ENCODE assay signal across 28 mouse cellular contexts in the genomic region with DNA sequence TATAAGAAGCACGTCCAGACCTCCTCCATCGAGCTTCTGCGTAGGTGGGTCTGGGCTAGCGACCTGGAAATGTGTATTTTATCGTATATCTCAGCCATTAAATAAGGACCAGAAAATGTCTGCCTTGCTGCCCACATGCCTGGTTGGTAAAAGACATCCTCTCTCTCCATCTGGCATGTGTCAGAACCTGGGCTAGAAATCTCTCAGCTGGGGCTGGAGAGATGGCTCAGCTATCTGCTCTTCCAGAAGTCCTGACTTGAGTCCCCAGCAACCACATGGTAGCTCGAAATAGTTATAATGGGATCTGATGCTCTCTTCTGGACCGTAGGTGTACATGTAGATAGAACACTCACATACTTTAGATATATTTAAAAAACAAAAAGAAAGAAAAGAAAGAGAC.
"Had no signal": no experiment of that assay in that cellular context is flagged by ENCODE, and none has a peak within 500 bp of the region (broad histone marks: within the 10 kb centered on the region; RNA-seq: fewer than 3 reads in every experiment).

No protein-coding gene starts in this region.

- H3K27ac ChIP-seq: gastrocnemius, adult 2 months; heart, embryonic 10.5 days; hindbrain, embryonic 10.5 days; hindbrain, embryonic 12.5 days; hindbrain, embryonic 14.5 days; intestine, embryonic 15.5 days; kidney, embryonic 15.5 days; kidney, postnatal 0 days; limb, embryonic 13.5 days; limb, embryonic 15.5 days; liver, embryonic 12.5 days had no signal

- ATAC-seq: forebrain, embryonic 16.5 days; hindbrain, embryonic 16.5 days; inflammation-experienced regulatory T-cells, adult 6 months; intestine, embryonic 15.5 days; intestine, postnatal 0 days; liver, embryonic 12.5 days had no signal

- H3K4me3 ChIP-seq: gastrocnemius, adult 2 months; heart, embryonic 10.5 days; heart, embryonic 12.5 days; hindbrain, embryonic 10.5 days; hindbrain, embryonic 12.5 days; intestine, embryonic 15.5 days; kidney, embryonic 15.5 days; limb, embryonic 13.5 days; limb, embryonic 15.5 days; liver, embryonic 12.5 days had no signal

- DNase-seq: gastrocnemius, adult 2 months; gastrocnemius, postnatal 10 days; gastrocnemius, postnatal 25 days; heart, adult 18-20 months; heart, postnatal 10 days; heart, postnatal 4 days; kidney, adult 18-20 months; kidney, adult 9 months; kidney, postnatal 14 days; kidney, postnatal 36 days; layer of hippocampus, adult 9-11 months; layer of hippocampus, postnatal 36 days; left cerebral cortex, postnatal 4 days had no signal
